Mouse (Mus musculus): ENCODE measurements around the gene Pex10.

Gene Pex10

GRCm38 (mm10) chr4:155066834-155067522 lies at the start of gene Pex10:
Gene Pex10, plus strand, starts transcription at chr4:155067016.
- peak; percentile 96 for DNase-seq (ENCODE audit: low spot score)

- DNase-seq (ENCODE audit: low spot score), result no peak
Measured at GRCm38 (mm10) chr4:155017253-155017878, 49.5 kb upstream of the Pex10 start.

GRCm38 (mm10) chr4:155018066-155018465 lies 48.8 kb upstream of the Pex10 start:
- DNase-seq (ENCODE audit: low spot score), result no peak

- peak; percentile 37 for DNase-seq (ENCODE audit: low spot score)
Measured at GRCm38 (mm10) chr4:155018601-155019335, 48.0 kb upstream of the Pex10 start.

GRCm38 (mm10) chr4:155019336-155019847 lies 47.4 kb upstream of the Pex10 start:
- DNase-seq (ENCODE audit: low spot score), result no peak

GRCm38 (mm10) chr4:155020141-155020540 lies 46.7 kb upstream of the Pex10 start:
- DNase-seq (ENCODE audit: low spot score), result no peak

DNA sequence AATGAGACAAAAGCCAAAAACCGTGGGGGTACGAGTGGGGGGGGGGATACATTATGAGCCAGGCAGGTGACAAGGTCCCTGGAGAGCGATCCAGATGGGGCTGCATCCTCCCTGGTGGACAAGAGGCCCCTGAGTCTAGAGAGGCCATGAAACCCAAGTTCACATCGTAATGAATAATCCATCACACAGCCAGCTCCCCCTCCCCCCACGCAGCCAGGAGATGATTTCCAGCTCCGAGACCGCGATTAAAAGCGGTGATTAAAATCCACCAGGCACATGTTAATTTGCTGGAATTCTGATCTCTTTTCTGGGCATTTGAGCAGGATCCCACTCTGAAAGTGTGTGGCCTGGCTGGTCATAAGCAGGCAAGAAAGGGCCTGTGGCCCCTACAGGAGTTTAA lies 46.0 kb upstream of the Pex10 start:
- DNase-seq (ENCODE audit: low spot score), result no peak

DNA sequence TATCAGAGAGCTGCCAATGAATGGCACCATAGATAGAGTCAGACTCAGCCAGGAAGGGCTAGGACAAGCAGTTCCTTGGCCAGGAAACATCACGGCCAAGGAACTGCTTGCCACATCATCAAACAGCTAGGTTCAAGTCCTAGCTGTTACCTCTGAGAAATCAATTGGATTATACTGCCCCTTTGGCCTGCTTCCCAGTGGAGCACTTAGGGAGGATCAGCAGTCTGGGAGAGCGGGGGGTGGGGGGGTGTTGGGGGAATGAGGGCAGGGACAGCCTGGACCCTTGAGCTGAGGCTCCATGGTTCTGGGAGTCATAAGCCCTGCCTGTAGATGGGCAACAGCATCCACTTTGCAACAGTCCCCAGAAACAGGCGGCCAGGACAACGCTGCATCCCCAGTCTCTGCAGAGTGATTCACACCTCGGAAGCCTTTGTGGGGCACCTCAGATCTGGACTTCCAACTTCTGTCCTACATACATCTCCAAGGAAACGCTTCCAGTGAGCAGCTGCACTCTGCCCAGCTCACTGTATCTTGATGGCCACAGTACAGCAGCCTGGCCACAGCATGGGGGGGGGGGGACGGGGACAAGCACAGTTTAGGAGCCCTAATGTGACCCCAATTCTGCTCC lies 44.5 kb upstream of the Pex10 start:
- no peak for DNase-seq (ENCODE audit: low spot score)

DNA sequence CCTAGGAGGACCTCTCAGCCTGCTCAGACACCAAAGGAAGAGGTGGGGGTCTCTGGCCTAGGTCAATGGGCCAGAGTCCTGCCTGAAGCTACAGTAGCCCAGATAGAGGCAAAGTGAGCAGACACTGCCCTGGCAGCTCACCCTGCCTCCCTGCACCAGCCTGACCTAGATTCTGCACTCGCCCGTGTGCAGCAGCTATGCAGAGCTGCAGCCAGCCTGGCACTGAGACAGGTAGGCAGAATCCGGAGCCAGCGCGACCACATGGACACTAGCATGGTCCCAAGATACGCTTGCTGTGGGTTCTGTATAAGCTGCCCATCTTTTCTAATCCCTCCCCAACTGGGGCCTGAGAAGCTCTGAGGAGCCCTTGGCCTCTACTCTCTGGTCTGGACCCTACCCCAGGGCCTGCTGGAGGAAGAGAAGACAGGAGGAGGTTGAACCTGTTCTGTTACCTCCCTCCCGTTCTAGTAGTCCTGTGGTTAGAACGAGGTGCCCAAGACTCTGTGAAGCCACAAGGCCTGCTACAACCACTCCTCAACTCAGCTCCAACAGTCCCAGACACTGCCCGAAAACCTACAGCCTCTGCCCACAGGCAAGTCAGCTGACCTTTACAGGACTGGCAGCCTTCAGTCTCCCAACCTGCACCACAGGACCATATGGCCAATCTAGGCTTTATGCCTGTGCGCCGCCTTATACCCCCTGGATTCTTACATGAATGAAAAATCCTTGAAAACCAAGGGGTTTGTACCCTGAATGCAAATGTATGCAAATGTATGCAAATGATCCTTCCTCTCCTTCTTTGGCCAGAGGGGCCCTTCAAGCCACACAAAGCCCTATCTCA lies 42.4 kb upstream of the Pex10 start:
- no peak for DNase-seq (ENCODE audit: low spot score)

- no peak for DNase-seq (ENCODE audit: low spot score)
Measured at GRCm38 (mm10) chr4:155033115-155033514, 33.7 kb upstream of the Pex10 start.

GRCm38 (mm10) chr4:155034202-155034601 lies 32.6 kb upstream of the Pex10 start:
- no peak for DNase-seq (ENCODE audit: low spot score)

DNA sequence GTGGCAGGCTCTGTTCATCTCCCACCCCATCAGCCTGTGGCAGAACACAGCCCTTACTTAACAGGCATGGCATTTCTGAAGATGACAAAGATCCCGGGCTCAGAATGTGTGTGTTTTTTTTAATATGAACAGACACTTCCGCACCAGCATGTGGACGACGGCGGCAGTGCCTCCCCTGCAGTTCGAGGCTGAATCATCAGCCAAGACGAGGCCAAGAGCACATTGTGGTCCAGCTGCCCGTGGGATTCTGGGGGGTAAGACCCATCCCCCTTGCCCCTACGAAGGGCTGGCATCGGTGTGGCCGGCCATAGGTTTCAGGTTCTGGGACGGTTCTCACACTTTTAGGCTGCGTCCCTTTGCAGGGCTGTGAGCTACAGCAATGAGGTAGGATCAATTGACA lies 32.0 kb upstream of the Pex10 start:
- DNase-seq (ENCODE audit: low spot score), result no peak

- no peak for DNase-seq (ENCODE audit: low spot score)
Measured at GRCm38 (mm10) chr4:155040197-155040596, 26.6 kb upstream of the Pex10 start.

GRCm38 (mm10) chr4:155040696-155041095 lies 26.1 kb upstream of the Pex10 start:
- no peak for DNase-seq (ENCODE audit: low spot score)

GRCm38 (mm10) chr4:155042606-155043288 lies 24.1 kb upstream of the Pex10 start:
- no peak for DNase-seq (ENCODE audit: low spot score)

DNA sequence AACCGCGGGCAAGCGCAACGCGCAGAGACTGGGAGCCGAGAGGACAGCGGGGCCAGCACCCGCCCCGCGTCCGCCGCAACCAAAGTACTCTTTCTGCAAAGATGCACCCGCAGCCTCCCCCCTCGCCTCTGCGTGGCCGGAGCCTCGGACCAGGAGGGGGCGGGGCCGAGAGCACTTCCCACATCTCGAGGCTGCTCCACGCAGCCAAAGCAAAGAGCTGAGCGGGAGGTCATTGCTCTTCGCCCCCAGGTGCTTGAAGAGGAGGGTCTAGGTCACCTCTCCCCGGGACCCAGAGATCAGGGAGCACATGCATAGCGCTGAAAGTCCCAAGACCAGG lies 23.6 kb upstream of the Pex10 start:
- DNase-seq (ENCODE audit: low spot score), result no peak

DNA sequence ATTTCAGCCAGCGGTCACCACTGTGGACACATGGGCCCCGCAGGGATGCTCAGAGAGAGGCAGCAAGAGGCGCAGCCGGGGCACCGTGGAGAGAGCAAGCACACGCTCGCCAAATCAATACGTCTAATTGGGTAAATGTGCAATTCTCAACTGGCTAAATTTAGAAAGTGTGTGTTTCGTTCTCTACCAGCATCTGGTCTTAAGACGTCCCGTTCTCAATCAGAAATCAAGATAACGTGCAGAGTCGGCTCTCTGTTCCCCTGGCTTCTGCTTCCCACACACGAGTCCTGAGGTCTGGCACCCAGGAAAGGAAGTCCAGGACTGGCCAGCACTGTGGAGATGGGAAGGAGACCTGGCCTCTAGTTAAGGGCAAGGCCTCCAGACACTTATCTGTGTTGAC lies 20.2 kb upstream of the Pex10 start:
- DNase-seq (ENCODE audit: low spot score), result no peak

- no peak for DNase-seq (ENCODE audit: low spot score)
Measured at GRCm38 (mm10) chr4:155050116-155050515, 16.7 kb upstream of the Pex10 start.

DNA sequence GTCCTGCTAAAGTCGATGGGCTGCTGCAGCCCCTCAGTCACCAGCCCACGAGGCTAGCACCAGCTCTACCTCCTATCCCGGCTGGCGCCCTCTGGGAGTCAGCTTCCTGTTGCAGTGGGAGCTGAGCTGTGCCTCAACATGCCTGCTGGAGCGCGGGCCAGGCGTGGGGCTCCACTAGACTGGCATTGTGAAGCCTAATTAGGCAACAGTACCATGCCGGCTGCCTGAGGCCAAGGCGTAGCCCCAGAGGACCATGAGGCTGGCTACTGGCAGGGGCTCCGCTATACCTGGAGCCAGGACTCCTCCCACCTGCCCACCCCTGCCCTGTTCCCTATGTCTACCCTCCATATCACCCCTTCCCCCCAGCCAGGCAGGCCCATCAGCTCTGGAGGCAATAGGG lies 10.1 kb upstream of the Pex10 start, which contains the start of gene Plch2:
Gene Plch2 (minus strand): TSS at position 61 of the 400 bp plus-strand sequence.
- no peak for DNase-seq (ENCODE audit: low spot score)

- no peak for DNase-seq (ENCODE audit: low spot score)
Measured at GRCm38 (mm10) chr4:155058325-155058724, 8.5 kb upstream of the Pex10 start.

- DNase-seq (ENCODE audit: low spot score), result no peak
Measured at GRCm38 (mm10) chr4:155063895-155064294, 2.9 kb upstream of the Pex10 start.

Measured in adipocyte (in vitro differentiated cells).